Mouse (Mus musculus) lung, embryonic 15.5 days (tissue): Measurements from ENCODE around the gene Rpl36a-ps1. TPM values are rescaled to one million over a fixed set of nuclear protein-coding genes. Genes with fewer than 3 reads are reported as not detected.
"Not testable (repeated sequence)": the region's sequence is repeated elsewhere in the genome, so short reads cannot be mapped to it uniquely, and the experiment has no call there.

Source experiments
- ATAC-seq: fragments of 200-750 bp; cut with Nextera tagmentation; 2 replicates; pipeline ENCODE4 v1.8.0; 2017; ENCODE audit warnings: moderate number of reproducible peaks, borderline replicate concordance; ENCODE audit not compliant: low FRiP score, low TSS enrichment; ENCODE audit errors: extremely low read depth
- H3K27ac ChIP-seq: fragments of 300-500 bp; sonication (generic); 2 replicates; pipeline ENCODE4 v1.5.1; 2015; ENCODE audit warnings: moderate library complexity, mild to moderate bottlenecking, inconsistent platforms
- H3K27me3 ChIP-seq: fragments of 300-500 bp; sonication (generic); 2 replicates; pipeline ENCODE4 v1.6.1; 2015; ENCODE audit warnings: inconsistent platforms
- H3K36me3 ChIP-seq: fragments of 300-500 bp; sonication (generic); 2 replicates; pipeline ENCODE4 v1.6.1; 2015; ENCODE audit warnings: inconsistent platforms
- H3K4me1 ChIP-seq: fragments of 300-500 bp; sonication (generic); 2 replicates; pipeline ENCODE4 v1.6.1; 2015; ENCODE audit warnings: inconsistent platforms
- H3K4me2 ChIP-seq: fragments of 300-500 bp; sonication (generic); 2 replicates; pipeline ENCODE4 v1.6.1; 2015; ENCODE audit warnings: inconsistent platforms, mild to moderate bottlenecking, moderate library complexity
- H3K4me3 ChIP-seq: fragments of 300-500 bp; sonication (generic); 2 replicates; pipeline ENCODE4 v1.5.1; 2015; ENCODE audit warnings: mild to moderate bottlenecking, inconsistent platforms
- H3K9ac ChIP-seq: fragments of 300-500 bp; sonication (generic); 2 replicates; pipeline ENCODE4 v1.6.1; 2015; ENCODE audit warnings: inconsistent platforms
- H3K9me3 ChIP-seq: fragments of 300-500 bp; sonication (generic); 2 replicates; pipeline ENCODE4 v1.6.1; 2016; ENCODE audit warnings: inconsistent platforms
- WGBS: fragments of 180-500 bp; shearing (Covaris S2); methylation state at CpG from one replicate; pipeline ENCODE4 v1.1.7; 2015; 5-methylcytosine and 5-hydroxymethylcytosine counted together
- polyA plus RNA-seq: library from polyadenylated mRNA; unstranded; fragments of >200 nt; fragmentation: Nextera tagmentation; extraction: Ambion mirVana; gene quantifications from 2 replicates; pipeline ENCODE4 v1.2.1, GENCODE M21; 2015

The Rpl36a-ps1 gene
- 1.4 and 1.7 TPM in 2 replicates for polyA plus RNA-seq

DNA sequence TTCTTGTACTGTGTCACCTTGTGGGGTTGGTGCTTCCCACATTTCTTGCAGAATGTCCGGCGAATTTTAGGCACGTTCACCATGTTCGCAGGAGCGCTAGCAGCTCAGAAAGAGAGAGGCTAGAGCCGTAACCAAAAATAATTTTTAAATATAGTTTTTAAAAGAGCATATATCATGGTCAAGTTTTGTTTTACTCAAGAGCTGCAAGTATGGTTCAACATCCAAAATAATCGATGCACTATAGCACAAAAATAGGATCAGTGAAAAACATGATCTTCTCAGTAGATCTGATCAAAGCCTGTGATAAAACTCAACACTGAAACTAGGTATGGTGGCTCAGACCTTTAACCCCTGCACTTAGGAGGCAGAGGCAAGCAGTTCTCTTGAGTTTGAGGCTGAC, at the start of gene Rpl36a-ps1:
Gene Rpl36a-ps1 (minus strand): TSS at position 101 of the 400 bp plus-strand sequence.
- WGBS: 94% methylated on average over 7 of the region's 7 CpGs
- no peaks in the 10 kb centered on the region for H3K36me3 ChIP-seq
- no peak for ATAC-seq
- no peaks in the 10 kb centered on the region for H3K4me1 ChIP-seq
- H3K27me3 ChIP-seq: no peaks in the 10 kb centered on the region
- no peak within 1 kb of the TSS for H3K4me2 ChIP-seq
- no peak within 1 kb of the TSS for H3K27ac ChIP-seq
- no peak within 1 kb of the TSS for H3K4me3 ChIP-seq
- no peaks in the 10 kb centered on the region for H3K9me3 ChIP-seq
- H3K9ac ChIP-seq: no peak within 1 kb of the TSS

DNA sequence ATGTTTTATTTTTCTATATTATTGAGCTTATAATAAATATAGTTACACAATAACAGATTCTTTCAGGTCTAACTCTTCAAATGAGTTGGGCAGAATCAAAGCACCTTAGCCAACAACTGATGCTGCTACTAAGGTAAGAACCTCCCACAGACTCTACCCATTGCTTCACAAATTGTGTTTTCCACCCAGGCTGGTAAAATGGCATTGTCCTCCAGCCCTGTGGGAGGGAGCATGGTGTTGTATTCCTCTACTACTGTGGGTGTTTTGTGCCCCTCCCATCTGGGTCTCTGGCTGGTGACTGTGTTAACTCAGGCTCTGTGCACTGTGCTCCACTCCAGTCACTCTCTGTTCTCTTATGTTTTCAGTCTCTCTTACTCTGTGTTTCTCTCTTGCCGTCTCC, 49.4 kb upstream of the Rpl36a-ps1 start:
- Histone ChIP-seq H3K9ac (no peak overlapping the region; the same call in 1 of the 2 replicates), H3K27me3 (no peaks in the 10 kb centered on the region), H3K9me3 (no peaks in the 10 kb centered on the region), H3K4me3 (no peak overlapping the region), H3K4me1 (peaks cover 38% of the 10 kb centered on the region), H3K36me3 (peaks cover 6% of the 10 kb centered on the region; the same call in 1 of the 2 replicates), H3K27ac (no peak overlapping the region), H3K4me2 (peak overlapping the region; percentile 57; the same call in 1 of the 2 replicates)
- ATAC-seq: no peak
- WGBS: 67% methylated on average over 1 of the region's 1 CpGs

DNA sequence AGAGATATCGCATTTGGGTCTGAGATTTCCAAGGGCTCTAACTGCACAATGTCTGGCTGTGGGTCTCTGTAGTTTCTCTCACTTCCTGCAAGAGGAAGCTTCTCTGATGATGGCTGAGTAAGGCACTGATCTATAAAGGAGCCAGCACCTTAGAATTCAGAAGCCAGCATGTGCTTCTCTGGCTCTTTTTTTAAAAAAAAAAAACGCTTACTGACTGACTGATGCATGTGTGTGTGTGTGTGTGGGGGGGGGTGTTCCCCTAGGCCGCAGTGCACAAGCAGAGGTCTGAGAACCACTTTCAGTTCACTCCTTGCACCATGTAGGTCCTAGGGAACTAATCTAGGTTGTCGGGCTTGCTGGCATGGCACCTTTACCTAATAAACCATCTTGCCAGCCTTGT, 47.3 kb upstream of the Rpl36a-ps1 start:
- Histone ChIP-seq H3K4me3 (no peak overlapping the region), H3K36me3 (peaks cover 18% of the 10 kb centered on the region; the same call in 1 of the 2 replicates), H3K4me2 (no peak overlapping the region), H3K9me3 (no peaks in the 10 kb centered on the region), H3K27me3 (no peaks in the 10 kb centered on the region), H3K27ac (no peak overlapping the region), H3K9ac (no peak overlapping the region), H3K4me1 (peaks cover 28% of the 10 kb centered on the region)
- ATAC-seq: no peak
- WGBS: 62% methylated on average over 4 of the region's 4 CpGs

GRCm38 (mm10) chr14:99039308-99039707, 45.2 kb upstream of the Rpl36a-ps1 start:
- not testable (repeated sequence) for H3K4me3 ChIP-seq, H3K9ac ChIP-seq, H3K27me3 ChIP-seq, H3K9me3 ChIP-seq, ATAC-seq, H3K4me2 ChIP-seq, H3K27ac ChIP-seq
- Histone ChIP-seq H3K4me1 (peaks cover 21% of the 10 kb centered on the region), H3K36me3 (peaks cover 25% of the 10 kb centered on the region)
- 86% methylated on average over 5 of the region's 5 CpGs for whole genome bisulfite sequencing

- 0 out of 2 replicates have a peak, but pooled peaks have one; percentile 31 for ATAC-seq
- peaks cover 12% of the 10 kb centered on the region for H3K4me1 ChIP-seq
- 71% methylated on average over 2 of the region's 2 CpGs for WGBS
These were observed 43.6 kb upstream of the Rpl36a-ps1 start for GRCm38 (mm10) chr14:99037703-99038102.

DNA sequence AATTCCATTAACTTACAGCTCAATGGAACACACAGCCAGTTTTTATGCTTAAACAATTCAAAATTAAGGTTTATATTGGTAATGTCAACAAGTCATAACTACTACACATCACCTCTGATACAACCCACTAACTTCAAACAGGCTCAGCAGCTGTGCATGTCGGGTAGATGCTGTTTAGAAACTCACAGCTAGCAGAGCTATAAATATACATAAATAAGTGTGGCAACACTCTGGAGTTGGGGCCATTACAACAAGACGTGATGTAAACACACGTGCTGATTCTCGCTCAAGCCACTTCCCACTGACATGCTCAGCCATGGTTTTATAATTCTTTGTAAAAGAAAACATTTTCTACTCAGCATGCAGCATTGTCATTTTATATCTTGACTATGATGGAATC, 41.9 kb upstream of the Rpl36a-ps1 start:
- Histone ChIP-seq H3K4me3 (no peak overlapping the region), H3K27ac (no peak overlapping the region), H3K27me3 (no peaks in the 10 kb centered on the region), H3K4me1 (peaks cover 2% of the 10 kb centered on the region; the same call in 1 of the 2 replicates), H3K9ac (no peak overlapping the region), H3K4me2 (no peak overlapping the region), H3K9me3 (no peaks in the 10 kb centered on the region), H3K36me3 (peaks cover 38% of the 10 kb centered on the region)
- 45% methylated on average over 4 of the region's 4 CpGs for WGBS
- no peak; the same call in 1 of the 2 replicates for ATAC-seq

More at GRCm38 (mm10) chr14:99037703-99038102, 43.6 kb upstream of the Rpl36a-ps1 start:
- no peak overlapping the region for H3K9ac ChIP-seq
- no peak overlapping the region for H3K4me3 ChIP-seq
- no peaks in the 10 kb centered on the region for H3K27me3 ChIP-seq
- H3K36me3 ChIP-seq: peaks cover 34% of the 10 kb centered on the region
- H3K4me2 ChIP-seq: no peak overlapping the region
- no peaks in the 10 kb centered on the region for H3K9me3 ChIP-seq
- H3K27ac ChIP-seq: no peak overlapping the region

DNA sequence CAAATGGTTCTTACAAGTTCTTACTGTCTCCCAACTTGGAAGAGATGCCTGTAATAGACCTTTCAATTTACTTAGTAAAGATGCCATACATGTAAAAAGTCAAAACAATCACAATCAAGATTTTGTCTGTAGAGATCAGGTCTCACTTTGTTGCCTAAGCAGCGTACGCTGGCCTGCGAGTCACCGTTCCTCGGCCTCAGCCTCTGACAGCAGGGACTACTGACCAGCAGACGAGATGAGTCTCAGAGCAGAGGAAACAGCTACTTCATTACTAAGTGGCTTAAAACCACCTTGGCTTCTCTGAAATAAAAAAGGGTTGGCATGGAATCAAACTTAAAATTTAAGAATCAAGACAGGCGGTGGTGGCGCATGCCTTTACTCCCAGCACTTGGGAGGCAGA, 40.7 kb upstream of the Rpl36a-ps1 start:
- H3K9me3 ChIP-seq, H3K9ac ChIP-seq, ATAC-seq, H3K4me3 ChIP-seq, H3K27ac ChIP-seq, H3K27me3 ChIP-seq, H3K4me2 ChIP-seq, H3K4me1 ChIP-seq: not testable (repeated sequence)
- 94% methylated on average over 8 of the region's 8 CpGs for WGBS
- peaks cover 38% of the 10 kb centered on the region for H3K36me3 ChIP-seq

DNA sequence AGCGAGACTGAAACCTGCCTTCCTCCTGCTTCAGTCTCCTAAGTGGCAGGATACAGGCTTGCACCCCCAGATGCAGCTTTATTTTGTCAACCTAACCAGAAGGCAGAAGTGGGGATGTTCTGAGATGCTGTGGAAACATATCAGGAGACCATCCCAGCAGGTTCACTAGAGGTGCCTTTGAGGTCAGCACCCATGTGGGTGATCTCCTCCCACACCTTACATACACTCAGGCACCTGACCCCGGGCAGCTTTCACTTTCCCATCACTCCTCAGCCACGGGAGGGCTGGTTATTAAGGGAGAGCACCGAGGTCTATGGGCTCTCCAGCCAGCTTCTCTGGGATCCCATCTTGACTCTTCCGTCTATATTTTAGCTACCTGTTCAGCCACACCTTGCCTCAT, 38.5 kb upstream of the Rpl36a-ps1 start:
- no peak for ATAC-seq
- Histone ChIP-seq H3K36me3 (peaks cover 24% of the 10 kb centered on the region), H3K27me3 (no peaks in the 10 kb centered on the region), H3K9me3 (no peaks in the 10 kb centered on the region), H3K4me1 (0 out of 2 replicates have a peak, but pooled peaks cover 4% of the 10 kb centered on the region), H3K4me3 (no peak overlapping the region), H3K4me2 (no peak overlapping the region), H3K27ac (no peak overlapping the region), H3K9ac (no peak overlapping the region)
- 70% methylated on average over 5 of the region's 5 CpGs for WGBS

- WGBS: 86% methylated on average over 5 of the region's 5 CpGs
- Histone ChIP-seq H3K4me3 (no peak overlapping the region), H3K27me3 (no peaks in the 10 kb centered on the region), H3K4me1 (0 out of 2 replicates have a peak, but pooled peaks cover 4% of the 10 kb centered on the region), H3K9me3 (no peaks in the 10 kb centered on the region), H3K4me2 (no peak overlapping the region), H3K9ac (no peak overlapping the region), H3K36me3 (peaks cover 20% of the 10 kb centered on the region), H3K27ac (no peak overlapping the region)
- no peak for ATAC-seq
These were observed 37.3 kb upstream of the Rpl36a-ps1 start for GRCm38 (mm10) chr14:99031337-99031873.

GRCm38 (mm10) chr14:99029987-99030386, 35.9 kb upstream of the Rpl36a-ps1 start:
- Histone ChIP-seq H3K9me3 (no peaks in the 10 kb centered on the region), H3K36me3 (peaks cover 16% of the 10 kb centered on the region), H3K27ac (no peak overlapping the region), H3K4me3 (no peak overlapping the region), H3K4me1 (0 out of 2 replicates have a peak, but pooled peaks cover 4% of the 10 kb centered on the region), H3K4me2 (no peak overlapping the region), H3K27me3 (no peaks in the 10 kb centered on the region), H3K9ac (no peak overlapping the region)
- 34% methylated on average over 5 of the region's 5 CpGs for WGBS
- ATAC-seq: no peak

GRCm38 (mm10) chr14:99022346-99023086, 28.4 kb upstream of the Rpl36a-ps1 start:
- H3K9me3 ChIP-seq: no peaks in the 10 kb centered on the region
- no peak for ATAC-seq
- H3K27me3 ChIP-seq: no peaks in the 10 kb centered on the region
- 0 out of 2 replicates have a peak overlapping the region, but pooled peaks have one; percentile 13 for H3K9ac ChIP-seq
- H3K27ac ChIP-seq: no peak overlapping the region
- no peaks in the 10 kb centered on the region for H3K4me1 ChIP-seq
- 43% methylated on average over 12 of the region's 12 CpGs for WGBS
- H3K4me2 ChIP-seq: peak overlapping the region; percentile 44
- H3K36me3 ChIP-seq: no peaks in the 10 kb centered on the region
- H3K4me3 ChIP-seq: 0 out of 2 replicates have a peak overlapping the region, but pooled peaks have one; percentile 15
